Comparison of ENCODE assay signal across 10 mouse cellular contexts in the genomic region with DNA sequence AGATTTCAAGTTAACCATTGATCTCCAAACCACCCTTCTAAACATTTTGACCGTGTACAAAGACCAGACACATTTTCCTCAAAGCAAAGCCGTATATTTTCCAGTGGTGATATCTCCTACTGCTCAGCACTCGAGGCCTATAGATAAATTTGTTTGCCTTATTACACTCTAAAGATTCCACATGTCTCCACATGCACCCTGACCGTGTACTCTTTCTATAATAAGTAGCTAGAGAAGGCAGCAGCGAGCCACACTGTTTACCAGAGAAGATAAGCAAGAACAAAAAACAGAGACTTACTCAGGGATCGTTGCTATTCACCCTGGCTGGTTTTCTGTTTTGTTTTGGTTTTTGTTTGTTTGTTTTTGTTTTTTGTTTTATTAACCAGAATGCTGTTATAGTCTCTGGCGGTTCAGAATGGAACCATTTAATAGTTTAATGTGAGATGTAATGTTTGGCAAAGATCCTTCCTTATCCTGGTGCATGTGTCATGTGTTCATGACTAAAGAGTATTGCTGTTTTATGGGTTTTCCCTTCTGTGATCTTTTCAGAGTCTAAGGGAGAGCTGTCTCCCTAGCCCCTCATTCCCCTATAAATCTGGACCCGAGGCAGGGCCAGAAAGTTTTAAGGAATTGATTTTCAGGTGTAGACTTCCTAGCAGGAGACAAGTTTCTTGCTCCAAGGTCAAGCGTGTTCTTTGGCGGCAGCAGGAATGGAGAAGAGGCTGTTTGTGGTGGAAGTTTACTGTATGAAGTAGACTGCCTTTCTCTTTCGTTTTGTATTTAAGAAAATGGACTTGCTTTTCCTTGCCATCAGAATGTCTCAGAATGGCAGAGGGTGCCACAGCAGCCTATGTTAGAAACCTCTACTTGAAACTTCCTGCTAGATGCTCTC.
DNase-seq lines count a peak whose midpoint lies in the region; ATAC-seq and TF ChIP-seq lines count a peak whose summit lies in the region.
"Had no signal": no experiment of that assay in that cellular context is flagged by ENCODE, and none has a peak within 500 bp of the region (broad histone marks: within the 10 kb centered on the region; RNA-seq: fewer than 3 reads in every experiment).

No protein-coding gene starts in this region.

- no peaks in the 10 kb centered on the region for H3K27me3 ChIP-seq in kidney, embryonic 15.5 days
- H3K27me3 ChIP-seq in intestine, postnatal 0 days (replicated peaks; ENCODE audit: control insufficient read depth, insufficient read depth, low read length): no peaks in the 10 kb centered on the region
- H3K27me3 ChIP-seq in midbrain, embryonic 16.5 days (ENCODE audit: control insufficient read depth, insufficient read depth, low read depth, low read length): no peaks in the 10 kb centered on the region
- H3K27me3 ChIP-seq: embryonic facial prominence, embryonic 13.5 days had no signal

- H3K4me1 ChIP-seq in kidney, embryonic 15.5 days: peaks cover 40% of the 10 kb centered on the region
- peaks cover 27% of the 10 kb centered on the region for H3K4me1 ChIP-seq in intestine, postnatal 0 days (replicated peaks; ENCODE audit: control insufficient read depth, insufficient read depth, low read length)
- H3K4me1 ChIP-seq in midbrain, embryonic 16.5 days (ENCODE audit: control insufficient read depth, insufficient read depth, low read length): 0 out of 2 replicates have a peak, but pooled peaks cover 3% of the 10 kb centered on the region

- no peaks in the 10 kb centered on the region for H3K36me3 ChIP-seq in kidney, embryonic 15.5 days
- H3K36me3 ChIP-seq in intestine, postnatal 0 days (ENCODE audit: control insufficient read depth, insufficient read depth): no peaks in the 10 kb centered on the region
- H3K36me3 ChIP-seq in midbrain, embryonic 16.5 days (ENCODE audit: control insufficient read depth, insufficient read depth, low read length): no peaks in the 10 kb centered on the region
- H3K36me3 ChIP-seq: embryonic facial prominence, embryonic 13.5 days had no signal

- no peak overlapping the region for H3K9ac ChIP-seq in kidney, embryonic 15.5 days
- no peak overlapping the region for H3K9ac ChIP-seq in intestine, postnatal 0 days (ENCODE audit: low read depth, low read length)
- H3K9ac ChIP-seq in midbrain, embryonic 16.5 days (ENCODE audit: low read depth, low read length): no peak overlapping the region
- H3K9ac ChIP-seq: embryonic facial prominence, embryonic 13.5 days had no signal

- no peak overlapping the region for H3K4me3 ChIP-seq in kidney, embryonic 15.5 days (replicated peaks)
- no peak overlapping the region for H3K4me3 ChIP-seq in intestine, postnatal 0 days (ENCODE audit: low read depth, low read length)
- H3K4me3 ChIP-seq in midbrain, embryonic 16.5 days (ENCODE audit: low read depth, low read length): no peak overlapping the region
- H3K4me3 ChIP-seq: embryonic facial prominence, embryonic 13.5 days had no signal

- no peak overlapping the region for H3K4me2 ChIP-seq in kidney, embryonic 15.5 days
- H3K4me2 ChIP-seq in intestine, postnatal 0 days (replicated peaks; ENCODE audit: low read depth): peak overlapping the region; percentile 56
- no peak overlapping the region for H3K4me2 ChIP-seq in midbrain, embryonic 16.5 days (ENCODE audit: low read length)
- H3K4me2 ChIP-seq: embryonic facial prominence, embryonic 13.5 days had no signal

- TF ChIP-seq CTCF in intestine, postnatal 0 days (IDR thresholded peaks at IDR 0.05; ENCODE audit: low read depth): no peak

- peak overlapping the region; percentile 66 for H3K27ac ChIP-seq in kidney, embryonic 15.5 days
- peak overlapping the region; percentile 58 for H3K27ac ChIP-seq in intestine, postnatal 0 days (ENCODE audit: low read depth, low read length)
- H3K27ac ChIP-seq in midbrain, embryonic 16.5 days (ENCODE audit: low read length): no peak overlapping the region
- H3K27ac ChIP-seq: embryonic facial prominence, embryonic 13.5 days; macrophage had no signal

- 54% methylated on average over 11 of the region's 11 CpGs for WGBS in kidney, embryonic 15.5 days
- 18% methylated on average over 11 of the region's 11 CpGs for WGBS in intestine, postnatal 0 days
- WGBS in midbrain, embryonic 16.5 days: 86% methylated on average over 11 of the region's 11 CpGs

- H3K9me3 ChIP-seq in kidney, embryonic 15.5 days (replicated peaks): no peaks in the 10 kb centered on the region
- H3K9me3 ChIP-seq in intestine, postnatal 0 days (ENCODE audit: control insufficient read depth): no peaks in the 10 kb centered on the region
- H3K9me3 ChIP-seq in midbrain, embryonic 16.5 days (replicated peaks; ENCODE audit: control insufficient read depth, low read length, poor library complexity, severe bottlenecking): no peaks in the 10 kb centered on the region
- H3K9me3 ChIP-seq: embryonic facial prominence, embryonic 13.5 days had no signal

- ATAC-seq in kidney, embryonic 15.5 days (replicated peaks; ENCODE audit: low FRiP score): no peak
- ATAC-seq in intestine, postnatal 0 days: 0 out of 2 replicates have a peak, but pooled peaks have one; percentile 6
- ATAC-seq in midbrain, embryonic 16.5 days: no peak

- DNase-seq in kidney, postnatal 36 days: no peak
- peak; percentile 15 to 33 for DNase-seq in urinary bladder, adult 18-20 months (ENCODE audit: low spot score in 2 of 2)
- DNase-seq in urinary bladder, postnatal 4 days (ENCODE audit: low spot score in 2 of 2): no peak
- DNase-seq in frontal cortex, postnatal 10 days (ENCODE audit: low spot score in 2 of 2): no peak
- DNase-seq: cerebellum, adult 11-12 months had no signal

Comparison
In these comparisons a context has a peak if more than half of its experiments do, and no peak if none do; other contexts are left out.
1. DNase-seq: peak in urinary bladder, adult 18-20 months (2 of 2); none in kidney, postnatal 36 days (0 of 2), urinary bladder, postnatal 4 days (0 of 2) and frontal cortex, postnatal 10 days (0 of 2).